Mouse (Mus musculus) stomach, postnatal 0 days (tissue): ENCODE data around the gene Igf2r.

ENCODE experiments used
- CTCF ChIP-seq: IDR thresholded peaks from 2 replicates; pipeline ENCODE4 v1.5.1; 2016; ENCODE audit warnings: antibody characterized with exemption, low read depth, mild to moderate bottlenecking, moderate library complexity
- EP300 ChIP-seq: optimal IDR thresholded peaks from 2 replicates; pipeline ENCODE3; 2016; ENCODE audit warnings: antibody characterized with exemption

DNA sequence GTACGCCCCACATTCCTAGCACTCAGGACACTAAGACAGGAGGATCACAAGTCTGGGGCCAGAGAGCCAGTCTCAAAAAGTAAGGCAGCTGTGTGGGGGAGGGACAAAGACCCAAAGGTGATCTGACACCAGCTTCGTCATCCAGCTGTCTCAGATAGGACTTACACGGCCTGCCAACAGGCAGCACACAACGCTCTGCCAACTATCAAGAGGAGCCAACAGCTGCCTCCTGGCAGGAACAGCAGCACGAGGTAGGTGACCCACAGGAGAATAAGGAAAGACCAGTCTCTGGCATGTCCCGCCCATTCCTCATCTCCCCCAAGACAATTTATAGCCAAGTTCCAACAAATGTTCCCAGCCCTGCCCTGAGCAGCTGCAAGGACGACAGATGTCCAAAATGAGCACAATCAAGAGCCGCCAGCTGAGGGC, 9.8 kb downstream of the Igf2r start:
- no peak for TF ChIP-seq CTCF
- no peak for TF ChIP-seq EP300
